Mouse (Mus musculus) spleen, adult 2 months (tissue): ENCODE measurements around the gene Pde5a.

ENCODE experiments used
- CTCF ChIP-seq: fragments of 200-500 bp; IDR thresholded peaks from 2 replicates; pipeline ENCODE4 v1.5.1; 2011; ENCODE audit warnings: mild to moderate bottlenecking, inconsistent platforms; ENCODE audit not compliant: insufficient read depth, insufficient read length, insufficient replicate concordance; ENCODE audit errors: extremely low read depth
- POLR2A ChIP-seq: fragments of 200-500 bp; IDR thresholded peaks from 2 replicates; pipeline ENCODE4 v1.6.1; 2011; ENCODE audit warnings: low read depth, low read length, inconsistent platforms

- TF ChIP-seq CTCF = no peak
- TF ChIP-seq POLR2A = no peak
These were observed 131.1 kb downstream of the Pde5a start for GRCm38 (mm10) chr3:122859829-122860228.
